8 mouse cellular contexts compared by ENCODE assay signal in genomic region chr1:42850663-42851397, GRCm38 (mm10). TPM values are rescaled to one million over a fixed set of nuclear protein-coding genes. Genes with fewer than 3 reads are reported as not detected.
DNase-seq lines count a peak whose midpoint lies in the region; ATAC-seq lines count a peak whose summit lies in the region.

Gene Mrps9, plus strand, starts transcription at chr1:42851233.

- H3K4me3 ChIP-seq in hindbrain, embryonic 15.5 days, result peak within 1 kb of the TSS; percentile 94

- peak; percentile 98 for DNase-seq in T-cell, adult 2 months (ENCODE audit: low spot score)
- peak; percentile 97 to 98 for DNase-seq in cerebellum, postnatal 36 days
- DNase-seq in frontal cortex, postnatal 36 days (ENCODE audit: low spot score in 2 of 2), result peak; percentile 97
- DNase-seq in left cerebral cortex, adult 11 months (ENCODE audit: low spot score), result peak; percentile 96
- peak; percentile 98 for DNase-seq in lung, postnatal 4 days
- peak; percentile 94 for DNase-seq in retina, postnatal 7 days (ENCODE audit: low read depth, low spot score)
- DNase-seq in urinary bladder, adult 2 months (ENCODE audit: low spot score), result peak; percentile 90

- peak within 1 kb of the TSS; percentile 81 for H3K9ac ChIP-seq in hindbrain, embryonic 15.5 days

- H3K36me3 ChIP-seq in hindbrain, embryonic 15.5 days, result no peaks in the 10 kb centered on the region

- H3K27ac ChIP-seq in hindbrain, embryonic 15.5 days (replicated peaks), result peak within 1 kb of the TSS; percentile 71

- peaks cover 14% of the 10 kb centered on the region for H3K4me1 ChIP-seq in hindbrain, embryonic 15.5 days (replicated peaks)

- H3K4me2 ChIP-seq in hindbrain, embryonic 15.5 days, result peak within 1 kb of the TSS; percentile 57

- under 1% methylated on average over 23 of the region's 23 CpGs for WGBS in hindbrain, embryonic 15.5 days

- H3K27me3 ChIP-seq in hindbrain, embryonic 15.5 days, result no peaks in the 10 kb centered on the region

- H3K9me3 ChIP-seq in hindbrain, embryonic 15.5 days, result no peaks in the 10 kb centered on the region

- peak; percentile 99 for ATAC-seq in hindbrain, embryonic 15.5 days (ENCODE audit: low FRiP score, low read depth)

RNA-seq across cellular contexts. Expression of gene Mrps9, which starts in this region (rescaled TPM):
- 28.8 and 35.3 TPM in 2 replicates for polyA plus RNA-seq in hindbrain, embryonic 15.5 days (2015; fragmentation: Nextera tagmentation; extraction: Ambion mirVana)
- 38.9 and 39.9 TPM in 2 replicates for polyA plus RNA-seq in urinary bladder, adult 2 months (2012; rRNA removed)

Comparison
In these comparisons a context has a peak if more than half of its experiments do, and no peak if none do; other contexts are left out.
1. Peak in every context shown above with its lines: DNase-seq, ATAC-seq, H3K4me3 ChIP-seq and H3K27ac ChIP-seq.